Mouse (Mus musculus): ENCODE measurements around the gene Kcnh6. TPM values are rescaled to one million over a fixed set of nuclear protein-coding genes. Genes with fewer than 3 reads are reported as not detected.
A peak's percentile ranks its signal among the peaks of the same experiment; 100 is the strongest.
"Not testable (repeated sequence)": the region's sequence is repeated elsewhere in the genome, so short reads cannot be mapped to it uniquely, and the experiment has no call there.

Kcnh6 gene
- total RNA-seq, 4 experiments from 2014 or later: not detected

DNA sequence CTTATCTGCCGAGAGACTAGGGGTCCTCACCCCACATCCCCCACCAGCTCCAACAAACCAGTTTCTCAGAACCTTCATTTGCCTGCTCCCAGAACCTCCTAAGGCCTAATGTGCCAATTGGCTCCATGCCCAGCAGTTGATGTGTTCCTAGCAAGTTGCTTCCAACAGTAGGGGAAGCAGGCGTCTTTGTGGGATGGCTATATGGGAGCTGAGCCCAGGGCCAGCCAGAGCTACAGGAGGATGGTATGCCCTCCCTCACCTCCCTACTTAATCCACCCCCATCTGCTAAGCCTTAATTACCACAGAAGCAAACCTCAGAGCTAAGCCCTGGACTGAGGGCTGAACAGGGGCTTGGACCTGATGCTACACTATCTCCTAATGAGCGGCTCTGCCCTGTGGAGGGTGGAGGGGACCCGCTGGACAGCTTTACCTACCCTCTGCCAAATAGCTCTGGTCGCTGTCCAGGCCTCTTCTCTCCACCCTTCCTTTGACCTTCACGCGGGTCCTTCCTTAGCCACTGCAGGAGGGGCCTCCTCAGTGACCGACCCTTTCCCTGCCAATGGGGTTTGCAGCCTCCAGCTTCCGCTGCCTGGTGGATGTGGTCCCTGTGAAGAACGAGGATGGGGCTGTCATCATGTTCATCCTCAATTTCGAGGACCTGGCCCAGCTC is 5.8 kb downstream of the Kcnh6 start:
- DNase-seq (ENCODE audit: low spot score in 2 of 2): no peak

GRCm38 (mm10) chr11:106016440-106016839 is 8.5 kb downstream of the Kcnh6 start:
- DNase-seq (ENCODE audit: low spot score in 2 of 2): no peak

DNA sequence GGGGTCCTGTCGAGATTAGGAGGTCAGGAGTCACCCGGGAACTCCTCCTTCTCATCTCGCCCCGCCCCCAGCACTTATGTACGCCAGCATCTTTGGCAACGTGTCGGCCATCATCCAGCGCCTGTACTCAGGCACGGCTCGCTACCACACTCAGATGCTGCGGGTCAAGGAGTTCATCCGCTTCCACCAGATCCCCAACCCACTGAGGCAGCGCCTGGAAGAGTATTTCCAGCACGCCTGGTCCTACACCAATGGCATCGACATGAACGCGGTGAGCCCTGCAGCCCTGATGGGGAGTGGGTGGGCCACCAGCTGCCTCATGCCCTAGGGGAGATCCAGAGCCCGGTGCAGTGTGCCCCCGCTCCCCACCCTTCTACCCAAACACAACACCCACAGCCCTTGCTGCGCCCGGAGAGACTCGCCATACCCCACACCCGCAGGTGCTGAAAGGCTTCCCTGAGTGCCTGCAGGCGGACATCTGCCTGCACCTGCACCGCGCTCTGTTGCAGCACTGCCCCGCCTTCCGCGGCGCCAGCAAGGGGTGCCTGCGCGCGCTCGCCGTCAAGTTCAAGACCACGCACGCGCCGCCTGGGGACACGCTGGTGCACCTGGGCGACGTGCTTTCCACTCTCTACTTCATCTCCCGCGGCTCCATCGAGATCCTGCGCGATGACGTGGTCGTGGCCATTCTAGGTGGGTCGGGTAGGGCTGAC is 12.3 kb downstream of the Kcnh6 start:
- no peak for DNase-seq (ENCODE audit: low spot score in 2 of 2)

DNA sequence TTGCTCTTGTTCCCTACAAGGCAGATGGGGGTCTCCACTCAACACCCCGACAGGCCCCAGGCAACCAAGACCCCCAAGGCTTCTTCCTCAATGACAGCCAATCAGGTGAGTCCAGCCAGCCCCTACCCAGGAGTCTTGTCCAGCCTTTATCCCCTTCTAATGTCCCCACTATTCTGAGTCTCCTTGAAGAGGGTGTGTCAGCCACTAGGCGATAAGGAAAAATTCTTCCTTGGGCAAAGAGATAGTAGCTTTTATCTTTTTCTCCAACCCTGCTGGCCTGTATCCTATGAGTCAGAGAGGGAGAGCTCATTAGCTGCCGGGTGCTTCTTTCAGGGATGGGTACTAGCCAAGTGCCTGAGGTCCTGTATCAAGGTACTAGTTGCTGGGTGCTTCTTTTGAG is 17.9 kb downstream of the Kcnh6 start:
- no peak for DNase-seq (ENCODE audit: low spot score in 2 of 2)

DNA sequence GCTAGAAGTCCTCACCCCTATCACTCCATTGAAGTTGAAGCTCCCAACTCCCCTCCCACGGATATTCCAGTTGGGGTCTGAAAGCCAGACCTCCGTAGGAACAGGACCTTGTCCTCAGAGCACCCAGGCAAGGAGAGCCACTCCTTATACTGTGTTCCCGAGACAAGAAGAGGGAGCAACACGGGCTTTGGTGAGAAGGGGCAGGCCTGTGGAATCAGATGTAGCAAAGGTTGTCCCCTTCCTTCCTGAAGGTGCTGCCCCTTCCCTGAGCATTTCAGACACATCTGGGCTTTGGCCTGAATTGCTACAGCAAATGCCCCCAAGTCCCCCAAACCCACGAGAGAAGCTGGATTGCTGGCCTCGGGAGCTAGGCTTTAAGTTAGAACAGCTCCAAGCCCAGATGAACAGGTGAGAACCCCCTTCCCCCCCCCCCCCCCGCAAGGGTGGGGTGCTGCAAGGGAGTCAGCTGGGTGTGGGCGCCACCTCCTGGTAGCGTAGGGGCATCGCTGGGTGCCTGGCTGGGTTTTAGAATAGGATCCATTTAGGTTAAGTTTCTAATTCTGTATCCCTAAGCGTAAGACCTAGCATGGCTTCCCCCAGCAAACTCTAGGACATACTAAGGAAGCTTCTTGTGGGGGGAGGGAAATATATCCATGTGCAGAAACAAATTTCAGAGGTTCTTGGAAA is 18.7 kb downstream of the Kcnh6 start:
- DNase-seq (ENCODE audit: low spot score in 2 of 2): peak; percentile 26 to 43

DNA sequence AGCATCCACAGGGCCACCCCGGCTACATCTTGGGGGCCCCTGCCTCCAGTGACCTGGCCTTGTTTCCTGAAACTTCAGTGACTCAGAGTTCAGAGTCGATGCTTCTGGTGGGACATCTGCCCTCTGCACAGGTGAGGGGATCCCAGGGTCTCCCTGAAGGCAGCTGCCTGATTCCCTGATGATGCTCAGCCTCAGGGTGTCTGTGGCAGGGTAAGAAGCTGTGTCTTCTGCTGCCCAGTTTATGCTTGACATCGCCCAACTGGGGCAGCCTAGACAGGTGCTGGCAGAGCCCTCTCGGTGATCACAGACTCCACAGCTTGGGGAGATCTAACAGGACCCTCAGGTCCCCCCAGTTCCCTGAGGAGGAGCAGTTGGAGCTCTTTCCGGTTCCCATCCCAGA is 19.7 kb downstream of the Kcnh6 start:
- no peak for DNase-seq (ENCODE audit: low spot score in 2 of 2)

DNA sequence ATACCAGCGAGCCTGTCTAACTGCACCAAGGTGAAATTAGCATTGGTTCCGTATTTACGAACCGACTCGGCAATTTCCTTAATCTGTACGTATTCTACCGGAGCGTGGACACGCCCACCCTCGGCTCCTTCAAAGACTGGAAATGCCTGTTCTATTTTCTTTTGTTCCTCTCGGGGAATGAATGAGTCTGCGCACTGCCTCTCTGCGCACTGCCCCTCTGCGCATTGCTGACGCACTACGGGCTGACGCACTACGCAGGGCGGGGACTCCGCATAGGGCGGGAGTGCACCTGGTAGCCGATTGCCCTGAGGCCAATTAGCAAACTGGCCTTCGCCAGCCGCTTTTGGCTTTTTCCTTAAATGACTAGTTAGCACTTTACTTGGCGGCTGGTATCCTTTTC is 24.1 kb downstream of the Kcnh6 start:
- not testable (repeated sequence) for DNase-seq (ENCODE audit: low spot score in 2 of 2)

DNA sequence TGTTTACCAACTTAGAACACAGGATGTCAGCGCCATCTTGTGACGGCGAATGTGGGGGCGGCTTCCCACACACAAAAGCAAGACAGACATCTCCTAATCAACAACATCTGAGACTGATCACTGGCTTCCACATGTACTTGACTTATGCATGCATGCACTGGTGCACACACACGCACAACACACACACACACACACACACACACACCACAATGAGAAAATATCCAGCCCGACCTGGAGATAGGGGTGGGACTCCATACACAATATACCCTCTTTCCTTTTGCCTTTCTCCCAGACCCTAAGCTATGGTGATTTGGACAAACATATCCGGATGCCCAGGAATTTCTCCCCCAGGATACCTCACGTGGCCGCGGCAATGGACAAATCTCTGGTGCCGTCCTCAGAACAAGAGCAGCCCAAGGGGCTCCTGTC is 25.6 kb downstream of the Kcnh6 start:
- DNase-seq (ENCODE audit: low spot score in 2 of 2): no peak

DNA sequence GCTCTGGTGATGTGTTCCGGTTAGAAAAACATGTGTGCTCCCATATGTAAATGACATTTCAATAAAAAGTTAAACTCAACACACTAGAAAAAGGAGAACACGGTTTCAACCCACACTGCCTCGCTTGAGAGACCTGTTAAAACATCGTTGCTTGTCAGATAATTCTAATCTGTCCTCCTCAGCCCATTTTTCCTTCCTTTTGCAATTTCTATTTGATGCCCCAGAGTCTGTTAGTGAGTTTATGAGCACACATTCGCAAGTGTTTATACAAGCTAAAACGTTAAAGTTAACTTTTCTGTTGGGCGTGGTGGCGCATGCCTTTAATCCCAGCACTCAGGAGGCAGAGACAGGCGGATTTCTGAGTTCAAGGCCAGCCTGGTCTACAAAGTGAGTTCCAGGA is 27.1 kb downstream of the Kcnh6 start:
- no peak for DNase-seq (ENCODE audit: low spot score in 2 of 2)

- peak; percentile 96 for DNase-seq (ENCODE audit: low spot score in 2 of 2)
Observed at GRCm38 (mm10) chr11:106036548-106037417, 28.9 kb downstream of the Kcnh6 start, which contains the start of gene Dcaf7. Gene Dcaf7, plus strand, starts transcription at chr11:106036872.

- no peak for DNase-seq (ENCODE audit: low spot score in 2 of 2)
Observed at GRCm38 (mm10) chr11:106037418-106037751, 29.5 kb downstream of the Kcnh6 start.

- DNase-seq (ENCODE audit: low spot score in 2 of 2): no peak
Observed at GRCm38 (mm10) chr11:106044349-106044748, 36.4 kb downstream of the Kcnh6 start.

DNA sequence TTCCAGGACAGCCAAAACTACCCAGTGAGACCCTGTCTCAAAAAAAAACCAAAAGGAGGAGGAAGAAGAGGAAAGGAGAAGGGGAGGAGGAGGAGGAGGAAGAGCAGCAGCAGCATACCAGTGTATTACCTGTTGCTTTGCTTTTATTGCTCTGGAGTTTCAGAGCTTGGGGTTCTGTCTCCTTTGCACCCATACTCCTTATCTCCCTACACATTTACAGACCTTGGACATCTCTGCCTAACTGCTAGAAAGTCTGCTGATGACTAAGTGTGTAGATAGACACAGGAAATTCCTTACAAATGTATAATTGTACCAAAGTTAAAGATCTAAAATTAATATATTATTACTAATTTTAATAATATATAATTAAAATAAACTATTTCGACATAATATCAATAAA is 37.3 kb downstream of the Kcnh6 start:
- no peak for DNase-seq (ENCODE audit: low spot score in 2 of 2)

GRCm38 (mm10) chr11:106045780-106046179 is 37.9 kb downstream of the Kcnh6 start:
- no peak for DNase-seq (ENCODE audit: low spot score in 2 of 2)

DNA sequence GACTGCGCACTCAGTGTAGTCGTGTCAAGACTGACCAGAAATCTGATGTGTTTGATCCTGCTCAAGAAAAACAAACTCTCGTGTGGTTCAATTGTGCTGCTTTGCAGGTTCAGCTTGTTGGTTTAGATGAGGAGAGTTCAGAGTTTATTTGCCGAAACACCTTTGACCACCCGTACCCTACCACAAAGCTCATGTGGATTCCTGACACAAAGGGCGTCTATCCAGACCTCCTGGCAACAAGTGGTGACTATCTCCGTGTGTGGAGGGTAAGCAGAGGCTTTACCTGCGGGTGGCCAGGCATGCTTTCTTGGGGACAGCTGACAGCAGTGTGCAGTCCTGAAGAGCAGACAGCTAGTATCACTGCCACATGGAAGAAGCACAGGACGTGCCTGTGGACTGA is 38.7 kb downstream of the Kcnh6 start:
- DNase-seq (ENCODE audit: low spot score in 2 of 2): no peak

GRCm38 (mm10) chr11:106053921-106054320 is 46.0 kb downstream of the Kcnh6 start:
- DNase-seq (ENCODE audit: low spot score in 2 of 2): no peak

- DNase-seq (ENCODE audit: low spot score in 2 of 2): no peak
Observed at GRCm38 (mm10) chr11:106054600-106054999, 46.7 kb downstream of the Kcnh6 start.

GRCm38 (mm10) chr11:106055341-106055740 is 47.4 kb downstream of the Kcnh6 start:
- DNase-seq (ENCODE audit: low spot score in 2 of 2): no peak

DNA sequence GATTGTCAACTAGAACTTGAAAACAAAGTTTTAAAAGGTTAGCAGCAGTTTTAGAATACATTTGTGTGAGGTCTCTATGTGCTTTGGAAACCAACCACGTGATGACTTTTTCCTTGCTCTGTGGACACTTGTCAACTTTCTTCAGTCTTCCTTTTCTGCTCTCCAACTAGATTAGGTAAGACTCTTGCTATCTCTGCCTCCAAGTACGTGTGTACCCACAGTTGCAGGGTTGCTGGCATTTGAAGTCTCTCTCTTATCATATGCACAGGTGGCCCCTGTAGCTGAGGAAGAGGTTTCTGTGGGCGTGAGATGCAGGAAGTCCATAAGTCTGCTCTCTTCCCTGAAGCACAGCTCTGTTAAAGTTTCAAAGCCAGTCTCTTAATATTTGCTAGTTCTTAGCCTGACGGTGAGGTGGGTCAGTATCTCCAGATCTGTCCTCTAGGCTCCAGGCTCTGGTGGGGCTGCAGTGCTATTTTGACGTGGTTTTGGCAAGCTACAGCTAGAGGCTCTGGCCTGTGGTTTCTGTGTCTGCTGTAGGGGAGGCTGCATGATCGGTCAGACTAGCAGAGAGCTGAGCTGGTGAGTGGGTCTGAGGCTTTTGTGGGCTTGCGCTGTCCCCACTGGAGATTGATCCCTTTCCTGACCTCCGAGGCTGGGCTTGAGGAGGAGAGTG is 49.0 kb downstream of the Kcnh6 start:
- DNase-seq (ENCODE audit: low spot score in 2 of 2): no peak

DNA sequence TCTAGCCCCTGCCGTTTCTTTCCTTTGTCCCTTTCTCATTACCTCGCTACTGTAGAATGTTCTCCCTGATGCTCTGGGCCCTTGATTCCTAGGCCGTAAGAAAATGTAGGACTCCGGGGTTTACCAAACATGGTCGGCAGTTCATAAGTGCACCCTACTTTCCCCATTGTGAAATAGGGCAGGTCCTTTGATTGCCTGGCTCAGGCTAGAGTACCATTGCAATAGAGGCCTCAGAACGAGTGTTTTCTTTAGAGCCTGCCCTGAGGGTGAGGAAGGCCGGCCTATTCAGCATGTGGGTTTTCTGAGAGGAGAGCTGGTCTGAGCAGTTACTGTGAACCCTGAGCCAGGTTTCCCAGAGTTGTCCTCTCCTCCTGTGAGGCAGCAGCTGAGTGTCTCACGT is 50.1 kb downstream of the Kcnh6 start:
- DNase-seq (ENCODE audit: low spot score in 2 of 2): no peak

GRCm38 (mm10) chr11:106060549-106060948 is 52.6 kb downstream of the Kcnh6 start:
- DNase-seq (ENCODE audit: low spot score in 2 of 2): no peak
